Mouse (Mus musculus) olfactory bulb, adult 2 months (tissue): ENCODE data around the gene Psma6.

ENCODE experiments used
- CTCF ChIP-seq: fragments of 200-500 bp; IDR thresholded peaks from 2 replicates; pipeline ENCODE4 v1.5.1; 2012; ENCODE audit warnings: low read depth, mild to moderate bottlenecking, low read length, moderate library complexity; ENCODE audit not compliant: insufficient read depth
- POLR2A ChIP-seq: fragments of 200-500 bp; IDR thresholded peaks from 2 replicates; pipeline ENCODE4 v1.6.1; 2012; ENCODE audit warnings: mild to moderate bottlenecking, low read depth, low read length, moderate library complexity; ENCODE audit not compliant: insufficient read depth

DNA sequence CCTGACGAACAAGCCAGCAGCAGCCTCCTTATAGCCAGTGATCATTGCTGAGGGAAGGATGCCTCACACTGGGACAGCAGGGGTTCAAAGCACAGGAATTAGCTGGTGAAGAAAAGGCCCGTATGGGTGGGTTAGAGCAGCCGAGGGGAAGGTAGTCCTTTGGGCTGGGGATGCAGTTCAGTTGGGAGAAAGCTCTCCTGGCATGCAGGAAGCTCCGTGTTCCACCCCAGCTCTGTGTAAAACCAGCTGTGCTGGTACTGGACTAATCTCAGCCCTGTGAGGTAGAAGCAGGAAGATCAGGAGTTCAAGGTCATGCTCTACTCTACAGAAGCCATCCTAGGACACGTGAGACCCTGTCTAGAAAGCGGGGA, 6.4 kb upstream of the Psma6 start:
- TF ChIP-seq POLR2A (no peak), CTCF (no peak)
